Mouse (Mus musculus) adrenal gland (tissue): ENCODE measurements around the gene Tns3.

ENCODE experiments used
- intact Hi-C: fragments of 180-260 bp; cut with DNase I; formaldehyde crosslinking; loops from one replicate; pipeline ENCODE4 v1.15.1; 2025

The Tns3 gene

GRCm38 (mm10) chr11:8534893-8535292, 129.4 kb downstream of the Tns3 start:
- intact Hi-C loops: loop anchor here (2.0 to 10.0 kb wide), 3 partner anchors 132 to 420 kb away; no protein-coding TSS in a partner anchor

- intact Hi-C loops: loop anchor here (10.0 kb wide), 1 partner anchor 422 kb away; no protein-coding TSS in a partner anchor
These were observed 131.6 kb downstream of the Tns3 start for GRCm38 (mm10) chr11:8532771-8533170.

GRCm38 (mm10) chr11:8532112-8532747, 132.1 kb downstream of the Tns3 start:
- intact Hi-C loops: loop anchor here (10.0 kb wide), 1 partner anchor 423 kb away; no protein-coding TSS in a partner anchor

GRCm38 (mm10) chr11:8530506-8530905, 133.8 kb downstream of the Tns3 start:
- intact Hi-C loops: loop anchor here (10.0 kb wide), 1 partner anchor 424 kb away; no protein-coding TSS in a partner anchor

- intact Hi-C loops: loop anchor here (10.0 kb wide), 1 partner anchor 425 kb away; no protein-coding TSS in a partner anchor
These were observed 134.3 kb downstream of the Tns3 start for GRCm38 (mm10) chr11:8530036-8530435.

GRCm38 (mm10) chr11:8525463-8526145, 138.7 kb downstream of the Tns3 start:
- intact Hi-C loops: no loop called here

GRCm38 (mm10) chr11:8523344-8524126, 140.8 kb downstream of the Tns3 start:
- intact Hi-C loops: loop anchor here (1.0 kb wide), 1 partner anchor 100 kb away; no protein-coding TSS in a partner anchor

GRCm38 (mm10) chr11:8513359-8514253, 150.7 kb downstream of the Tns3 start:
- intact Hi-C loops: no loop called here

GRCm38 (mm10) chr11:8510294-8510693, 154.0 kb downstream of the Tns3 start:
- intact Hi-C loops: no loop called here

GRCm38 (mm10) chr11:8509614-8510013, 154.7 kb downstream of the Tns3 start:
- intact Hi-C loops: no loop called here

GRCm38 (mm10) chr11:8503735-8504134, 160.6 kb downstream of the Tns3 start:
- intact Hi-C loops: no loop called here

GRCm38 (mm10) chr11:8500855-8501254, 163.5 kb downstream of the Tns3 start:
- intact Hi-C loops: no loop called here

GRCm38 (mm10) chr11:8497136-8497535, 167.2 kb downstream of the Tns3 start:
- intact Hi-C loops: no loop called here

- intact Hi-C loops: no loop called here
These were observed 167.6 kb downstream of the Tns3 start for GRCm38 (mm10) chr11:8496686-8497085.

- intact Hi-C loops: no loop called here
These were observed 168.5 kb downstream of the Tns3 start for GRCm38 (mm10) chr11:8495801-8496200.

- intact Hi-C loops: no loop called here
These were observed 169.3 kb downstream of the Tns3 start for GRCm38 (mm10) chr11:8495036-8495435.

- intact Hi-C loops: no loop called here
These were observed 170.3 kb downstream of the Tns3 start for GRCm38 (mm10) chr11:8493931-8494490.

GRCm38 (mm10) chr11:8492332-8492731, 172.0 kb downstream of the Tns3 start:
- intact Hi-C loops: no loop called here

GRCm38 (mm10) chr11:8488248-8488647, 176.1 kb downstream of the Tns3 start:
- intact Hi-C loops: no loop called here

GRCm38 (mm10) chr11:8486552-8486951, 177.8 kb downstream of the Tns3 start:
- intact Hi-C loops: no loop called here
